In the genomic region with DNA sequence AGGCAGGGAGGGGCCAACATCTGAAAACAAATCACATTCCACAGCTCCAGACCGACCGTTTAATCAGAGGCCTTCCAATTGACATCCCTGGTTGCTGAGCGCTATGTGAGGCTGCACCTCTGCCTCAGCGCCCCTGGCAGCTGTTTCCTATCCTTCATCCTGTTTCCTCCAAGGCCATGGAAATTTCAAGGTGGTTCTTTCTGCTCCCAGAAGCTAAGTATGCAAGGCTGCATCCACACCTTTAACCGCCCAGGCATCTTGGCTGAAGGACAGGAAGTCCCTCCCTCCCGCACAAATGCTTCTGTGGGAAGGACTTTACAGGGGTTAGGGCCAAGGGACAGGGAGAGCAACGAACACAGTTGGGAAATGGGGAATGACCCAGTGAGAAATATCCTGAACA, we compare ENCODE assay signal across 10 mouse cellular contexts. TPM values are rescaled to one million over a fixed set of nuclear protein-coding genes. Genes with fewer than 3 reads are reported as not detected.
DNase-seq lines count a peak whose midpoint lies in the region; ATAC-seq and TF ChIP-seq lines count a peak whose summit lies in the region.
"Had no signal": no experiment of that assay in that cellular context is flagged by ENCODE, and none has a peak within 500 bp of the region (broad histone marks: within the 10 kb centered on the region; RNA-seq: fewer than 3 reads in every experiment).

No protein-coding gene starts in this region.

- peak; percentile 48; the same call in 1 of the 2 replicates for ATAC-seq in lung, embryonic 15.5 days (ENCODE audit: borderline replicate concordance, extremely low read depth, low FRiP score, low TSS enrichment)
- ATAC-seq: forebrain, postnatal 0 days had no signal

- H3K27ac ChIP-seq in lung, embryonic 15.5 days, result peak overlapping the region; percentile 24; the same call in 1 of the 2 replicates
- H3K27ac ChIP-seq in thymus, adult 2 months (ENCODE audit: control insufficient read depth, insufficient read depth, low read length), result no peak overlapping the region
- H3K27ac ChIP-seq: embryonic facial prominence, embryonic 12.5 days had no signal

- peaks cover 18% of the 10 kb centered on the region for H3K4me1 ChIP-seq in lung, embryonic 15.5 days
- H3K4me1 ChIP-seq in thymus, adult 2 months (replicated peaks; ENCODE audit: control insufficient read depth, insufficient read depth, low read length), result peaks cover 1% of the 10 kb centered on the region

- no peak for DNase-seq in lung, postnatal 14 days
- peak; percentile 23 for DNase-seq in embryo, embryonic 11 days
- peak; percentile 16 for DNase-seq in heart, postnatal 25 days (ENCODE audit: low spot score)
- peak; percentile 50 for DNase-seq in mesoderm, embryonic 11.5 days (ENCODE audit: low read depth, low spot score)
- no peak for DNase-seq in thymus, adult 2 months
- DNase-seq in ovary, adult 18-20 months (ENCODE audit: low spot score), result no peak
- DNase-seq: forebrain, postnatal 0 days; thymus, postnatal 25 days had no signal

- no peaks in the 10 kb centered on the region for H3K9me3 ChIP-seq in lung, embryonic 15.5 days
- H3K9me3 ChIP-seq: embryonic facial prominence, embryonic 12.5 days had no signal

- 32% methylated on average over 7 of the region's 7 CpGs for WGBS in lung, embryonic 15.5 days
- 81% methylated on average over 7 of the region's 7 CpGs for WGBS in thymus, adult 2 months

- intact Hi-C loops in heart, postnatal 25 days (cut with DNase I), result no loop called here

- H3K4me2 ChIP-seq in lung, embryonic 15.5 days, result no peak overlapping the region
- H3K4me2 ChIP-seq: embryonic facial prominence, embryonic 12.5 days had no signal

- no peak overlapping the region for H3K9ac ChIP-seq in lung, embryonic 15.5 days
- H3K9ac ChIP-seq: embryonic facial prominence, embryonic 12.5 days; forebrain, postnatal 0 days had no signal

- TF ChIP-seq CTCF in thymus, adult 2 months (IDR thresholded peaks at IDR 0.05; ENCODE audit: borderline replicate concordance, control insufficient read depth, extremely low read depth, insufficient read depth, low read length, poor library complexity), result no peak

- H3K4me3 ChIP-seq in lung, embryonic 15.5 days, result no peak overlapping the region
- H3K4me3 ChIP-seq in thymus, adult 2 months (ENCODE audit: control insufficient read depth, insufficient read depth, low read length), result no peak overlapping the region
- H3K4me3 ChIP-seq: embryonic facial prominence, embryonic 12.5 days had no signal

- H3K36me3 ChIP-seq in lung, embryonic 15.5 days, result no peaks in the 10 kb centered on the region
- no peaks in the 10 kb centered on the region for H3K36me3 ChIP-seq in thymus, adult 2 months (ENCODE audit: control insufficient read depth, insufficient read depth, low read length)
- H3K36me3 ChIP-seq: embryonic facial prominence, embryonic 12.5 days had no signal

- TF ChIP-seq POLR2A in thymus, adult 2 months (IDR thresholded peaks at IDR 0.05; ENCODE audit: control insufficient read depth, extremely low read depth, insufficient read depth, low read length, poor library complexity), result no peak

- H3K27me3 ChIP-seq in lung, embryonic 15.5 days, result no peaks in the 10 kb centered on the region
- H3K27me3 ChIP-seq in thymus, adult 2 months (ENCODE audit: control insufficient read depth, insufficient read depth, low read length), result no peaks in the 10 kb centered on the region
- H3K27me3 ChIP-seq: embryonic facial prominence, embryonic 12.5 days had no signal

RNA-seq across cellular contexts. Expression of a gene that starts 24.2 kb away (rescaled TPM):
- polyA plus RNA-seq in lung, embryonic 15.5 days (2015; fragmentation: Nextera tagmentation; extraction: Ambion mirVana), result 9.8 and 10.1 TPM in 2 replicates
- total RNA-seq in heart, postnatal 25 days (2021), result 10 to 100 TPM; 20.0 to 20.8 TPM
- 5.9 and 6.2 TPM in 2 replicates for polyA plus RNA-seq in thymus, adult 2 months (2012; rRNA removed)

Comparison
In these comparisons a context has a peak if more than half of its experiments do, and no peak if none do; other contexts are left out.
1. DNase-seq: peak in embryo, embryonic 11 days (single experiment), heart, postnatal 25 days (single experiment) and mesoderm, embryonic 11.5 days (single experiment); none in lung, postnatal 14 days (single experiment), thymus, adult 2 months (single experiment) and ovary, adult 18-20 months (single experiment).